Mouse (Mus musculus) CH12.LX (cell line): ENCODE data around the gene Traf1. TPM values are rescaled to one million over a fixed set of nuclear protein-coding genes. Genes with fewer than 3 reads are reported as not detected.

Experiments
- DNase-seq: peaks from one replicate; pipeline ENCODE4 v3.0.0-alpha.2; 2013; ENCODE audit errors: extremely low read depth
- H3K27ac ChIP-seq: 2 replicates; pipeline ENCODE4 v1.5.1; 2012; ENCODE audit warnings: low read depth, mild to moderate bottlenecking, control low read depth, moderate library complexity; ENCODE audit not compliant: insufficient read depth
- H3K27me3 ChIP-seq: replicated peaks from 2 replicates; pipeline ENCODE3; 2012; ENCODE audit warnings: inconsistent platforms
- H3K36me3 ChIP-seq, 2 experiments: replicated peaks in 1 of 2; 2 replicates each; pipeline versions ENCODE3 to v1.6.1; 2012; ENCODE audit warnings: inconsistent platforms in 1 of 2, low read length in 1 of 2, mild to moderate bottlenecking in 1 of 2, mixed read lengths in 1 of 2, moderate library complexity in 1 of 2; ENCODE audit not compliant: control insufficient read depth in 1 of 2, insufficient read depth in 1 of 2
- H3K4me1 ChIP-seq, 2 experiments: 2 replicates each; pipeline ENCODE4 v1.6.1; 2012; ENCODE audit warnings: inconsistent platforms in 1 of 2, moderate library complexity in 1 of 2; ENCODE audit not compliant: insufficient read depth in 2 of 2, control insufficient read depth in 1 of 2
- H3K4me2 ChIP-seq: 2 replicates; pipeline ENCODE4 v1.6.1; 2012; ENCODE audit warnings: low read depth, mild to moderate bottlenecking, control low read depth; ENCODE audit not compliant: poor library complexity, insufficient read depth, severe bottlenecking
- H3K4me3 ChIP-seq, 3 experiments: fragments of 150-350 bp in 1 of 3; sonication (generic) in 1 of 3; replicated peaks in 1 of 3; 2 replicates each; pipeline versions ENCODE3 to v1.5.1; 2011 to 2012; ENCODE audit warnings: low read depth in 2 of 3, low read length in 2 of 3, mild to moderate bottlenecking in 2 of 3, moderate library complexity in 2 of 3, control low read depth in 1 of 3, improper control_type of control experiment in 1 of 3, inconsistent platforms in 1 of 3, mixed read lengths in 1 of 3; ENCODE audit not compliant: poor library complexity in 1 of 3
- H3K79me2 ChIP-seq: replicated peaks from 2 replicates; pipeline ENCODE4 v1.6.1; 2012; ENCODE audit warnings: mild to moderate bottlenecking, moderate library complexity; ENCODE audit not compliant: control insufficient read depth, poor library complexity, insufficient read depth, severe bottlenecking; ENCODE audit errors: extremely low read depth
- H3K9ac ChIP-seq: 2 replicates; pipeline ENCODE4 v1.6.1; 2012; ENCODE audit warnings: low read depth, mild to moderate bottlenecking, control low read depth, moderate library complexity; ENCODE audit not compliant: insufficient read depth
- H3K9me3 ChIP-seq: replicated peaks from 2 replicates; pipeline ENCODE3; 2012; ENCODE audit warnings: low read length, inconsistent platforms, mixed read lengths
- BHLHE40 ChIP-seq: IDR thresholded peaks from 2 replicates; pipeline ENCODE4 v1.6.1; 2011; ENCODE audit warnings: mild to moderate bottlenecking, low read depth, low read length, improper control_type of control experiment
- CHD1 ChIP-seq: IDR thresholded peaks from 2 replicates; pipeline ENCODE4 v1.6.1; 2012; ENCODE audit warnings: low read depth, low read length, improper control_type of control experiment, inconsistent platforms
- CHD2 ChIP-seq: IDR thresholded peaks from 2 replicates; pipeline ENCODE4 v1.6.1; 2011; ENCODE audit warnings: low read length, improper control_type of control experiment
- E2F4 ChIP-seq: IDR thresholded peaks from 2 replicates; pipeline ENCODE4 v1.6.1; 2011; ENCODE audit warnings: low read depth, low read length, improper control_type of control experiment; ENCODE audit not compliant: insufficient replicate concordance
- ETS1 ChIP-seq: conservative IDR thresholded peaks from 2 replicates; pipeline ENCODE4 v1.6.1; 2012; ENCODE audit warnings: low read depth, mild to moderate bottlenecking, inconsistent platforms, low read length, improper control_type of control experiment, moderate library complexity
- HCFC1 ChIP-seq: IDR thresholded peaks from 2 replicates; pipeline ENCODE4 v1.6.1; 2012; ENCODE audit warnings: low read depth, mild to moderate bottlenecking, inconsistent platforms, low read length, improper control_type of control experiment
- JUN ChIP-seq: IDR thresholded peaks from 2 replicates; pipeline ENCODE4 v1.6.1; 2011; ENCODE audit warnings: low read depth, mild to moderate bottlenecking, low read length, improper control_type of control experiment, moderate library complexity; ENCODE audit not compliant: insufficient read depth
- JUND ChIP-seq: conservative IDR thresholded peaks from 2 replicates; pipeline ENCODE4 v1.6.1; 2011; ENCODE audit warnings: low read depth, low read length, improper control_type of control experiment
- MAFK ChIP-seq: IDR thresholded peaks from 2 replicates; pipeline ENCODE4 v1.6.1; 2011; ENCODE audit warnings: low read length, improper control_type of control experiment; ENCODE audit not compliant: insufficient replicate concordance
- MAX ChIP-seq: IDR thresholded peaks from 2 replicates; pipeline ENCODE4 v1.6.1; 2011; ENCODE audit warnings: low read length, improper control_type of control experiment
- MAZ ChIP-seq: IDR thresholded peaks from 2 replicates; pipeline ENCODE4 v1.6.1; 2012; ENCODE audit warnings: low read depth, mild to moderate bottlenecking, inconsistent platforms, low read length, improper control_type of control experiment, moderate library complexity
- MXI1 ChIP-seq: IDR thresholded peaks from 2 replicates; pipeline ENCODE4 v1.6.1; 2011; ENCODE audit warnings: mild to moderate bottlenecking, low read depth, low read length, improper control_type of control experiment
- MYC ChIP-seq: IDR thresholded peaks from 2 replicates; pipeline ENCODE4 v1.6.1; 2011; ENCODE audit warnings: low read depth, mild to moderate bottlenecking, improper control_type of control experiment, low read length
- NELFE ChIP-seq: IDR thresholded peaks from 2 replicates; pipeline ENCODE4 v1.6.1; 2011; ENCODE audit warnings: low read depth, low read length, improper control_type of control experiment
- NRF1 ChIP-seq: IDR thresholded peaks from 2 replicates; pipeline ENCODE4 v1.6.1; 2014; ENCODE audit warnings: low read depth, mild to moderate bottlenecking, inconsistent platforms, low read length, improper control_type of control experiment, moderate library complexity
- RAD21 ChIP-seq: IDR thresholded peaks from 2 replicates; pipeline ENCODE4 v1.6.1; 2011; ENCODE audit warnings: low read depth, mild to moderate bottlenecking, low read length, improper control_type of control experiment, moderate library complexity
- SIN3A ChIP-seq: IDR thresholded peaks from 2 replicates; pipeline ENCODE4 v1.6.1; 2012; ENCODE audit warnings: low read length, improper control_type of control experiment, inconsistent platforms
- TBP ChIP-seq: conservative IDR thresholded peaks from 2 replicates; pipeline ENCODE4 v1.6.1; 2011; ENCODE audit warnings: low read depth, low read length, improper control_type of control experiment
- TCF12 ChIP-seq: IDR thresholded peaks from 2 replicates; pipeline ENCODE4 v1.6.1; 2014; ENCODE audit warnings: low read depth, mild to moderate bottlenecking, inconsistent platforms, low read length, improper control_type of control experiment
- USF1 ChIP-seq: IDR thresholded peaks from 2 replicates; pipeline ENCODE4 v1.6.1; 2014; ENCODE audit warnings: low read depth, mild to moderate bottlenecking, inconsistent platforms, low read length, improper control_type of control experiment
- USF2 ChIP-seq: conservative IDR thresholded peaks from 2 replicates; pipeline ENCODE4 v1.6.1; 2011; ENCODE audit warnings: low read depth, low read length, improper control_type of control experiment
- ZC3H11A ChIP-seq: IDR thresholded peaks from 2 replicates; pipeline ENCODE4 v1.6.1; 2012; ENCODE audit warnings: low read depth, mild to moderate bottlenecking, inconsistent platforms, low read length, improper control_type of control experiment
- ZKSCAN1 ChIP-seq: IDR thresholded peaks from 2 replicates; pipeline ENCODE4 v1.6.1; 2012; ENCODE audit warnings: low read depth, inconsistent platforms, low read length, improper control_type of control experiment, borderline replicate concordance
- ZMIZ1 ChIP-seq: IDR thresholded peaks from 2 replicates; pipeline ENCODE4 v1.6.1; 2012; ENCODE audit warnings: low read depth, mild to moderate bottlenecking, inconsistent platforms, low read length, improper control_type of control experiment
- ZNF384 ChIP-seq: IDR thresholded peaks from 2 replicates; pipeline ENCODE4 v1.6.1; 2012; ENCODE audit warnings: low read depth, low read length, improper control_type of control experiment, inconsistent platforms
- dilution Hi-C: fragments of 300-500 bp; cut with MboI; formaldehyde crosslinking; loops from 2 replicates; pipeline ENCODE4 v1.14.3; 2020; ENCODE audit warnings: low sequenced_read_pairs; ENCODE audit not compliant: extremely low pct_unique_long_range_greater_than_20kb, extremely low pct_ligation_motif_present
- in situ Hi-C: fragments of 300-500 bp; cut with MboI; formaldehyde crosslinking; loops from 3 replicates; pipeline ENCODE4 v1.14.3; 2019; ENCODE audit warnings: low sequenced_read_pairs, low pct_ligation_motif_present, low pct_unique_long_range_greater_than_20kb, mixed read lengths
- polyA plus RNA-seq: library from polyadenylated mRNA; unstranded; fragments of >175 nt; gene quantifications from 2 replicates; pipeline ENCODE4 v1.2.1, GENCODE M21; 2012; ENCODE audit warnings: low read depth; ENCODE audit not compliant: insufficient read length
- total RNA-seq, 2 experiments: library from RNA; depleted of rRNA; stranded (reverse); fragments of 300-350 nt in 1 of 2; fragments of >200 nt in 1 of 2; gene quantifications; 2 replicates each; pipeline ENCODE4 v1.2.3; 2012 to 2014

Gene Traf1
- total and polyA plus RNA-seq, 3 experiments: 47.9 to 151 (median 66.9) TPM

DNA sequence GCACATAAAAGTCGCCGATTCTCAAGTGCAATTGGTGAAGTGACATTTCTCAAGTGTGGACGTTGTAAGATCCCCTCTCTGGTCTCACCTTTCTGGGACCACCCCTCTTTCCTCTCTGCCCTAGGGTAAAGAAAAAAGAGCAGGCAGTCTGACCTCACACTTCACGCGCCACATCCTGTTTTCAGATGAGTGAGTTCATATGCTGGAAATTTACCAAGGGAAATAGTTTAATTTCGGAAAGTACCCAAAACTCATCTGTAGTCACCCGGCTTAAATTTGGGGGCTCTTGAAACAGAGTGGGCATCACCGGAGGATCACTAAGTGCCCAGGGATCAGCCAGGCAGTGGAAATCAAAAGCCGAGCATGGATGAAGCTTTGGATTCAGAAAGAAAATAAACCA lies 1.3 kb upstream of the Traf1 start (continued):
- TF ChIP-seq E2F4: no peak
- no peak for TF ChIP-seq ZKSCAN1
- no peak for TF ChIP-seq MAZ
- no peak for TF ChIP-seq RAD21
- TF ChIP-seq JUND: peak; percentile 52; the same call in 1 of the 2 replicates
- no peak for TF ChIP-seq NELFE
- peak; percentile 56 for TF ChIP-seq JUN
- no peak for TF ChIP-seq MAFK
- TF ChIP-seq HCFC1: no peak
- peak; percentile 34; the same call in 1 of the 2 replicates for TF ChIP-seq CHD1
- peak; percentile 19; the same call in 1 of the 2 replicates for TF ChIP-seq MYC

DNA sequence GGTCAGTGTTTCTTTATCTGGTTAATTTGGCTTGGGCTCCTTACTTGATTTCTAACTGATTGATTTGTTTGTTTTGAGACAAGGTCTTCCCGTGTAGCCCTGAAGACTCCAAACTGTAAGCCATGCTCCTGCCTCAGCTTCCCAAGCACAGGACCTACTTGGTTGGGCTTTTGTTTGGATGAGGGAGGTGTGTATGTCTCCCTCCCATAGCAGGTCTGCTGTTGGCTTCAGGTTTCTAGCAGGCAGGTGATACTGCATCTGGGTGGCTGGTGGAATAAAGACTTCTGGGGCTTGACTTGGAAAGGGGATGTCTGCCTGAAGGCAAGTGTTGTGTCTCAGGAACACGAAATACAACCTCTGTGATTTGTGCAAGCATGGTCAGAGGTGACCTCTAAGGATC lies 639 bp upstream of the Traf1 start:
- Histone ChIP-seq H3K9ac (peak overlapping the region; percentile 70), H3K36me3 (peaks cover 0 to 4% of the 10 kb centered on the region in 2 experiments), H3K79me2 (peaks cover 9% of the 10 kb centered on the region), H3K9me3 (peaks cover 4% of the 10 kb centered on the region), H3K4me3 (peak overlapping the region; percentile 17 to 49 (median 47)), H3K4me2 (peak overlapping the region; percentile 74), H3K27ac (peak overlapping the region; percentile 97), H3K4me1 (peaks cover 22 to 72% of the 10 kb centered on the region in 2 experiments), H3K27me3 (no peaks in the 10 kb centered on the region)
- no peak for DNase-seq
- in situ Hi-C loops (loop anchor here (10.0 kb wide), 3 partner anchors 47 to 167 kb away; partner anchors contain the start of genes AI182371, Cntrl, Phf19 and Rabepk), dilution Hi-C loops (no loop called here)
- TF ChIP-seq NELFE: 0 out of 2 replicates have a peak, but pooled peaks have one; percentile 14
- TF ChIP-seq MXI1: no peak; the same call in 1 of the 2 replicates
- no peak for TF ChIP-seq SIN3A
- TF ChIP-seq ZMIZ1: no peak
- no peak for TF ChIP-seq NRF1
- TF ChIP-seq USF2: no peak
- no peak for TF ChIP-seq TBP
- TF ChIP-seq ZC3H11A: no peak
- TF ChIP-seq BHLHE40: 0 out of 2 replicates have a peak, but pooled peaks have one; percentile 3
- TF ChIP-seq MAZ: peak; percentile 36; the same call in 1 of the 2 replicates
- no peak for TF ChIP-seq TCF12
- no peak for TF ChIP-seq USF1
- 0 out of 2 replicates have a peak, but pooled peaks have one; percentile 24 for TF ChIP-seq MAX
- 0 out of 2 replicates have a peak, but pooled peaks have one; percentile 18 for TF ChIP-seq ETS1
- no peak for TF ChIP-seq ZNF384
- TF ChIP-seq CHD2: no peak; the same call in 1 of the 2 replicates
- no peak for TF ChIP-seq JUND
